Mouse (Mus musculus) cerebellum, adult 2 months (tissue): ENCODE results near the gene Lmod2. TPM values are rescaled to one million over a fixed set of nuclear protein-coding genes. Genes with fewer than 3 reads are reported as not detected.

Experiments used
- DNase-seq, 2 experiments: peaks; one replicate each; pipeline ENCODE4 v3.0.0; 2021
- H3K27ac ChIP-seq: fragments of 200-500 bp; 2 replicates; pipeline ENCODE4 v1.5.1; 2012; ENCODE audit warnings: low read length, control low read depth, inconsistent platforms; ENCODE audit not compliant: insufficient read depth
- H3K27me3 ChIP-seq: fragments of 200-500 bp; 2 replicates; pipeline ENCODE4 v1.6.1; 2012; ENCODE audit warnings: inconsistent platforms, mild to moderate bottlenecking, low read length, moderate library complexity; ENCODE audit not compliant: control insufficient read depth, insufficient read depth
- H3K4me1 ChIP-seq: fragments of 200-500 bp; 2 replicates; pipeline ENCODE4 v1.6.1; 2011; ENCODE audit warnings: low read length; ENCODE audit not compliant: control insufficient read depth, insufficient read depth
- H3K4me3 ChIP-seq: fragments of 200-500 bp; replicated peaks from 2 replicates; pipeline ENCODE3; 2011; ENCODE audit warnings: mild to moderate bottlenecking, low read depth, low read length, control low read depth; ENCODE audit not compliant: insufficient read depth
- CTCF ChIP-seq: fragments of 200-500 bp; IDR thresholded peaks from 2 replicates; pipeline ENCODE4 v1.5.1; 2011; ENCODE audit warnings: low read depth, mild to moderate bottlenecking, control low read depth, low read length, moderate library complexity, borderline replicate concordance; ENCODE audit not compliant: insufficient read depth
- POLR2A ChIP-seq: fragments of 200-500 bp; IDR thresholded peaks from 2 replicates; pipeline ENCODE4 v1.6.1; 2011; ENCODE audit warnings: low read length, control low read depth, borderline replicate concordance; ENCODE audit not compliant: insufficient read depth
- WGBS: fragments of 180-500 bp; shearing (Covaris S2); methylation state at CpG from one replicate; pipeline ENCODE4 v1.1.7; 2018; 5-methylcytosine and 5-hydroxymethylcytosine counted together
- polyA plus RNA-seq: library from polyadenylated mRNA; depleted of rRNA; stranded (reverse); fragments of >200 nt; gene quantifications from 2 replicates; pipeline ENCODE4 v1.2.3, GENCODE M21; 2012; rRNA removed

The Lmod2 gene
- polyA plus RNA-seq, 1 experiment, result 0.05 TPM

- DNase-seq, result no peak
- 85% methylated on average over 4 of the region's 4 CpGs for WGBS
- TF ChIP-seq CTCF, result no peak
- no peak for TF ChIP-seq POLR2A
- 0 out of 2 replicates have a peak, but pooled peaks cover 2% of the 10 kb centered on the region for H3K4me1 ChIP-seq
- H3K27me3 ChIP-seq, result no peaks in the 10 kb centered on the region
- H3K4me3 ChIP-seq, result no peak overlapping the region
- no peak overlapping the region for H3K27ac ChIP-seq
These were observed 50.8 kb downstream of the Lmod2 start for GRCm38 (mm10) chr6:24648403-24648802.

DNA sequence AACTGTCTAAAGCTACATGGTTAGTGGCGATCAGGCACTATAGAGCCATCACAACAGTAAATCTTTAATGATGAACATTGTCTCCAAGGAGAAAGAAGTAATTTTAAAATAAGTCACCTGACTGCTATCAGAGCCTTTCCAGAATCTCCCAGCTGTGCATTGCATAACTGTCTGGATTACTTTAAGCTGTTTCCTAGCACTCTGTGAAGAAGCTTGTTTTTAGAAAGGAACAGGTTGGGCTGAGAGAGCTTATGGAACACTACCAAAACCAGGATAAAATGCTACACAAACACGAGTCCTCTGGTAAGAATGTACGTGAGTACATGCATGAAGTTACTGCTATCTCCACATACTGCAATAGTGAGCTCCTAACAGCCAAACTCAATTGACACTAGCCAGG lies 53.2 kb downstream of the Lmod2 start:
- no peak for DNase-seq
- WGBS, result 55% methylated on average over 3 of the region's 3 CpGs
- peaks cover 2% of the 10 kb centered on the region; the same call in 1 of the 2 replicates for H3K4me1 ChIP-seq
- H3K4me3 ChIP-seq, result no peak overlapping the region
- TF ChIP-seq POLR2A (no peak), CTCF (no peak)
- no peaks in the 10 kb centered on the region for H3K27me3 ChIP-seq
- H3K27ac ChIP-seq, result no peak overlapping the region

DNA sequence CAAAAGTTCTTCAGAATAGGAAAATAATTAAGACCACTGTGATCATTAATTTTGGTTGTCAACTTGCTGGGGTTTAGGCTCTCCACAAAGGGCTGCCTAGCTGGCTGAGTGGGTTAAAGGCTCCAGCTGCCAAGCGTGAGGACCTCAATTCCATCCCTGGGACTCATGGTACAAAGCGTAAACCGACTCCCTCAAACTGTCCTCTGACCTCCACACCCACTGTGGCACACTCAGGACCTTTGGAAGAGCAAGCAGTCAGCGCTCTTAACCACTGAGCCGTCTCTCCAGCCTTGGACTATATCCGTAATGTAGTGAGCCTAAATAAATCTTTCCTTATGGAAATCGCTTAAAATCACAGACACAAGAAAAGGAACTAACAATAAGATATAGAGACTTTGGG lies 54.0 kb downstream of the Lmod2 start:
- TF ChIP-seq CTCF, result no peak
- TF ChIP-seq POLR2A, result no peak
- DNase-seq, result no peak
- no peaks in the 10 kb centered on the region for H3K27me3 ChIP-seq
- 76% methylated on average over 7 of the region's 7 CpGs for WGBS
- H3K27ac ChIP-seq, result no peak overlapping the region
- peaks cover 2% of the 10 kb centered on the region; the same call in 1 of the 2 replicates for H3K4me1 ChIP-seq
- H3K4me3 ChIP-seq, result no peak overlapping the region

Other genes with a start within 250 kb of the Lmod2 start
- gene Iqub, start 82.7 kb upstream of the Lmod2 start, polyA plus RNA-seq, result 0.97 and 1.4 TPM in 2 replicates
- 115 and 146 TPM in 2 replicates for gene Ndufa5, start 69.7 kb upstream of the Lmod2 start, polyA plus RNA-seq
- 0.05 and 0.10 TPM in 2 replicates for gene Asb15, start 69.6 kb upstream of the Lmod2 start, polyA plus RNA-seq
- 46.8 and 48.7 TPM in 2 replicates for gene Wasl, start 67.2 kb downstream of the Lmod2 start, polyA plus RNA-seq
- 0.03 TPM in 1 of 2 replicates, not detected in the other for gene Hyal6, start 135.5 kb downstream of the Lmod2 start, polyA plus RNA-seq
- gene Hyal4, start 150.6 kb downstream of the Lmod2 start, polyA plus RNA-seq, result not detected in 2 replicates
- not detected in 2 replicates for gene Spam1, start 193.4 kb downstream of the Lmod2 start, polyA plus RNA-seq